Mouse (Mus musculus): ENCODE measurements around the gene Snx18. TPM values are rescaled to one million over a fixed set of nuclear protein-coding genes. Genes with fewer than 3 reads are reported as not detected.

Snx18 gene
- polyA plus RNA-seq (2012; fragmentation: generic; extraction: Trizol) = 19.9 TPM

GRCm38 (mm10) chr13:113617891-113618823 lies at the start of gene Snx18:
TSS of gene Snx18 (minus strand) at chr13:113618564.
- Histone ChIP-seq H3K79me2 (ENCODE audit: control insufficient read depth, insufficient read depth) (peaks cover 46% of the 10 kb centered on the region), H3K27me3 (ENCODE audit: control insufficient read depth, insufficient read depth, insufficient read length) (no peaks in the 10 kb centered on the region), H3K4me2 (ENCODE audit: low read depth) (peak within 1 kb of the TSS; percentile 74), H3ac (ENCODE audit: control insufficient read depth, insufficient read length) (peak within 1 kb of the TSS; percentile 94), H3K36me3 (ENCODE audit: control insufficient read depth, insufficient read depth) (no peaks in the 10 kb centered on the region), H3K4me3 (peak within 1 kb of the TSS; percentile 96)
- TF ChIP-seq TCF12 (IDR thresholded peaks at IDR 0.05; ENCODE audit: insufficient read depth, poor library complexity, severe bottlenecking) = no peak
- TF ChIP-seq CEBPB (IDR thresholded peaks at IDR 0.05; ENCODE audit: insufficient read depth, poor library complexity, severe bottlenecking) = no peak
- TF ChIP-seq SRF (IDR thresholded peaks at IDR 0.05; ENCODE audit: control insufficient read depth, insufficient read length, low read depth) = peak; percentile 93
- TF ChIP-seq REST (IDR thresholded peaks at IDR 0.05; ENCODE audit: insufficient read depth, insufficient read length) = peak; percentile 59
- no peak for TF ChIP-seq MAX (IDR thresholded peaks at IDR 0.05; ENCODE audit: low read depth)
- TF ChIP-seq POLR2AphosphoS2 (IDR thresholded peaks at IDR 0.05; ENCODE audit: insufficient read length, low read depth) = peak; percentile 95
- TF ChIP-seq POLR2A (IDR thresholded peaks at IDR 0.05; ENCODE audit: insufficient read length, low read depth) = peak; percentile 99
- no peak for TF ChIP-seq TCF3 (IDR thresholded peaks at IDR 0.05; ENCODE audit: insufficient read length, low read depth)
- peak; percentile 35 for TF ChIP-seq E2F4 (IDR thresholded peaks at IDR 0.05; ENCODE audit: insufficient read depth)
- peak in 1 of 3 experiments; percentile 48 for TF ChIP-seq MYOD1 (IDR thresholded peaks at IDR 0.05; ENCODE audit: control insufficient read depth in 1 of 3, insufficient read length in 2 of 3, low read depth in 2 of 3)
- peak in 2 of 3 experiments; percentile 27 to 67 for TF ChIP-seq MYOG (IDR thresholded peaks at IDR 0.05; ENCODE audit: control insufficient read depth in 1 of 3, insufficient read depth in 1 of 3, insufficient read length in 2 of 3, low read depth in 2 of 3)
- TF ChIP-seq USF1 (IDR thresholded peaks at IDR 0.05; ENCODE audit: low read depth) = peak; percentile 88

GRCm38 (mm10) chr13:113663883-113664282 lies 45.5 kb upstream of the Snx18 start:
- Histone ChIP-seq H3K4me2 (ENCODE audit: low read depth) (no peak overlapping the region), H3K4me3 (peak overlapping the region; percentile 20)

GRCm38 (mm10) chr13:113663151-113663779 lies 44.9 kb upstream of the Snx18 start, which contains the start of gene Hspb3:
TSS of gene Hspb3 (minus strand) at chr13:113663676.
- no peaks in the 10 kb centered on the region for H3K36me3 ChIP-seq (ENCODE audit: control insufficient read depth, insufficient read depth)
- TF ChIP-seq TCF12 (IDR thresholded peaks at IDR 0.05; ENCODE audit: insufficient read depth, poor library complexity, severe bottlenecking) = no peak
- TF ChIP-seq SRF (IDR thresholded peaks at IDR 0.05; ENCODE audit: control insufficient read depth, insufficient read length, low read depth) = no peak
- no peak for TF ChIP-seq POLR2A (IDR thresholded peaks at IDR 0.05; ENCODE audit: insufficient read length, low read depth)
- TF ChIP-seq POLR2AphosphoS2 (IDR thresholded peaks at IDR 0.05; ENCODE audit: insufficient read length, low read depth) = no peak
- TF ChIP-seq REST (IDR thresholded peaks at IDR 0.05; ENCODE audit: insufficient read depth, insufficient read length) = no peak
- TF ChIP-seq E2F4 (IDR thresholded peaks at IDR 0.05; ENCODE audit: insufficient read depth) = no peak
- TF ChIP-seq MAX (IDR thresholded peaks at IDR 0.05; ENCODE audit: low read depth) = no peak
- no peak for TF ChIP-seq TCF3 (IDR thresholded peaks at IDR 0.05; ENCODE audit: insufficient read length, low read depth)
- no peak for TF ChIP-seq USF1 (IDR thresholded peaks at IDR 0.05; ENCODE audit: low read depth)
- no peak for TF ChIP-seq CEBPB (IDR thresholded peaks at IDR 0.05; ENCODE audit: insufficient read depth, poor library complexity, severe bottlenecking)
- TF ChIP-seq MYOD1 (IDR thresholded peaks at IDR 0.05; ENCODE audit: control insufficient read depth in 1 of 3, insufficient read length in 2 of 3, low read depth in 2 of 3) = no peak
- TF ChIP-seq MYOG (IDR thresholded peaks at IDR 0.05; ENCODE audit: control insufficient read depth in 1 of 3, insufficient read depth in 1 of 3, insufficient read length in 2 of 3, low read depth in 2 of 3) = no peak
- H3K4me3 ChIP-seq = peak within 1 kb of the TSS; percentile 20
- H3K4me2 ChIP-seq (ENCODE audit: low read depth) = peak within 1 kb of the TSS; percentile 75
- H3ac ChIP-seq (ENCODE audit: control insufficient read depth, insufficient read length) = no peak within 1 kb of the TSS
- no peaks in the 10 kb centered on the region for H3K27me3 ChIP-seq (ENCODE audit: control insufficient read depth, insufficient read depth, insufficient read length)
- H3K79me2 ChIP-seq (ENCODE audit: control insufficient read depth, insufficient read depth) = no peaks in the 10 kb centered on the region

More at GRCm38 (mm10) chr13:113663883-113664282, 45.5 kb upstream of the Snx18 start:
- Histone ChIP-seq H3K27me3 (ENCODE audit: control insufficient read depth, insufficient read depth, insufficient read length) (no peaks in the 10 kb centered on the region), H3ac (ENCODE audit: control insufficient read depth, insufficient read length) (no peak overlapping the region), H3K79me2 (ENCODE audit: control insufficient read depth, insufficient read depth) (no peaks in the 10 kb centered on the region), H3K36me3 (ENCODE audit: control insufficient read depth, insufficient read depth) (no peaks in the 10 kb centered on the region)
- TF ChIP-seq POLR2A (IDR thresholded peaks at IDR 0.05; ENCODE audit: insufficient read length, low read depth) (no peak), TCF12 (IDR thresholded peaks at IDR 0.05; ENCODE audit: insufficient read depth, poor library complexity, severe bottlenecking) (no peak), SRF (IDR thresholded peaks at IDR 0.05; ENCODE audit: control insufficient read depth, insufficient read length, low read depth) (no peak)

- Histone ChIP-seq H3K79me2 (ENCODE audit: control insufficient read depth, insufficient read depth) (no peaks in the 10 kb centered on the region), H3ac (ENCODE audit: control insufficient read depth, insufficient read length) (no peak overlapping the region), H3K4me3 (peak overlapping the region; percentile 20), H3K36me3 (ENCODE audit: control insufficient read depth, insufficient read depth) (no peaks in the 10 kb centered on the region), H3K27me3 (ENCODE audit: control insufficient read depth, insufficient read depth, insufficient read length) (no peaks in the 10 kb centered on the region), H3K4me2 (ENCODE audit: low read depth) (peak overlapping the region; percentile 75)
- TF ChIP-seq TCF12 (IDR thresholded peaks at IDR 0.05; ENCODE audit: insufficient read depth, poor library complexity, severe bottlenecking) = peak; percentile 65
- peak; percentile 39 for TF ChIP-seq TCF3 (IDR thresholded peaks at IDR 0.05; ENCODE audit: insufficient read length, low read depth)
- TF ChIP-seq POLR2AphosphoS2 (IDR thresholded peaks at IDR 0.05; ENCODE audit: insufficient read length, low read depth) = peak; percentile 56
- TF ChIP-seq REST (IDR thresholded peaks at IDR 0.05; ENCODE audit: insufficient read depth, insufficient read length) = no peak
- TF ChIP-seq CEBPB (IDR thresholded peaks at IDR 0.05; ENCODE audit: insufficient read depth, poor library complexity, severe bottlenecking) = no peak
- TF ChIP-seq E2F4 (IDR thresholded peaks at IDR 0.05; ENCODE audit: insufficient read depth) = no peak
- peak in 2 of 3 experiments; percentile 84 to 94 for TF ChIP-seq MYOG (IDR thresholded peaks at IDR 0.05; ENCODE audit: control insufficient read depth in 1 of 3, insufficient read depth in 1 of 3, insufficient read length in 2 of 3, low read depth in 2 of 3)
- TF ChIP-seq MAX (IDR thresholded peaks at IDR 0.05; ENCODE audit: low read depth) = no peak
- peak; percentile 80 to 93 (median 82) for TF ChIP-seq MYOD1 (IDR thresholded peaks at IDR 0.05; ENCODE audit: control insufficient read depth in 1 of 3, insufficient read length in 2 of 3, low read depth in 2 of 3)
- peak; percentile 50 for TF ChIP-seq POLR2A (IDR thresholded peaks at IDR 0.05; ENCODE audit: insufficient read length, low read depth)
- TF ChIP-seq SRF (IDR thresholded peaks at IDR 0.05; ENCODE audit: control insufficient read depth, insufficient read length, low read depth) = no peak
- no peak for TF ChIP-seq USF1 (IDR thresholded peaks at IDR 0.05; ENCODE audit: low read depth)
Observed at GRCm38 (mm10) chr13:113661826-113662271, 43.5 kb upstream of the Snx18 start.
